Mouse (Mus musculus): Measurements from ENCODE around the gene Thoc6.

DNA sequence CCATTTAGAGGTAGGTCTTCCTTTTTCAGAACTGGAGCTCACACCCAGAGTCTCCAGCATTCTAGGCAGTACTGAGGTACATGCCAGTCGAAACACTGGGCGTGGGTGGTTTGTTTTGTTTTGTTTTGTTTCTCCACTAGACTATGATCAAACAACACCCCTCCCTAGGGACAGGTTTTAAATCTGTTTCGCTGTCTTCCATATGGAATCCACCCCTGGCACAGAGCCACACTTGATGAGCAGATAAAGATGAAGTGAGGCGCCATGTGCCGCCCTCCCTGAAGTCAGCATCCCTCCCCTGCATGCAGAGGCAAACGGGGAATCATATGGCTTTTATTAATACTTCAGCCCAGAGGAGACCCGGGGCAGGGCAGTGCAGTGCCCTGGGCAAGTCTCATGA, 31.1 kb upstream of the Thoc6 start:
- TF ChIP-seq CTCF (IDR thresholded peaks at IDR 0.05; ENCODE audit: low read depth) (no peak), EP300 (IDR thresholded peaks at IDR 0.05; ENCODE audit: low read depth) (no peak)

All from liver, postnatal 0 days (tissue).